Mouse (Mus musculus) A20 (cell line): Measurements from ENCODE around the gene Rfx5.
"Not testable (repeated sequence)": the region's sequence is repeated elsewhere in the genome, so short reads cannot be mapped to it uniquely, and the experiment has no call there.

Experiments
- DNase-seq: peaks from one replicate; pipeline ENCODE4 v3.0.0-alpha.2; 2011; ENCODE audit warnings: low read depth, low spot score

The Rfx5 gene

DNA sequence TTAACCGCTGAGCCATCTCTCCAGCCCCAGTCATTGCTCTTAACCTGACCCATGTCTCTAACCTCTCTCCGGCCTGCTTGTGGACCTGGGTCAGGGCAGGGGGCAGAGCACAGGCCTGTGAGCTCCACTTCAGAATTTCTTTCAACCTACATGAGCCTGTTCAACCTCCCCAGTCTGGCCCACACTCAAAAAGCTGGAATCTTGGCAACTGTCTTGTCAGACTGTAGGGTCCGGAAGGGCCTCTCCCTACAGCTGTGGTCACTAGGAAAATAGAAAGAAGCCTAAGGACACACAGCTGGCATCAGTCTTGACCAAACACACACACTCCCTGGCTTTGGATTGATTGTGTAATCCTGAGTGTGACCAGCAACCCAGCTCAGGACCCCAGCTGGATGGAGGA is 18.5 kb upstream of the Rfx5 start:
- not testable (repeated sequence) for DNase-seq

GRCm38 (mm10) chr3:94936147-94936546 is 17.7 kb upstream of the Rfx5 start:
- not testable (repeated sequence) for DNase-seq

- not testable (repeated sequence) for DNase-seq
These were observed 16.7 kb upstream of the Rfx5 start for GRCm38 (mm10) chr3:94937194-94937593.

DNA sequence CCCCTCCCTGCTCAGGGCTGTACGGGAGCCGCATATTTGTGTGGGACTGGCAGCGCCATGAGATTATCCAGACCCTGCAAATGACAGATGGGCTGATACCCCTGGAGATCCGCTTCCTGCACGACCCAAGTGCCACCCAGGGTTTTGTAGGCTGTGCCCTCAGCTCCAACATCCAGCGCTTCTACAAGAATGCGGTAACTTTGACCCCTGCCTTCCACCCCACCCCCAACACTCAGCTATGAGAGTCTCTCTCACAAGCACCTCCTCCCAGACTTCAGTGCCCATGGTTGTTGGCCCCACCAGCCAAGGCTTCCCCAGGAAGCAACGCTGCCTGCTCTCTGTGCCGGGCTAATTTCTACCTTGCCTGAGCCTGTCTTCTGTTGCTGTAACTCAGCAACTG is 13.8 kb upstream of the Rfx5 start:
- not testable (repeated sequence) for DNase-seq

- not testable (repeated sequence) for DNase-seq
These were observed 11.5 kb upstream of the Rfx5 start for GRCm38 (mm10) chr3:94942211-94942967.

DNA sequence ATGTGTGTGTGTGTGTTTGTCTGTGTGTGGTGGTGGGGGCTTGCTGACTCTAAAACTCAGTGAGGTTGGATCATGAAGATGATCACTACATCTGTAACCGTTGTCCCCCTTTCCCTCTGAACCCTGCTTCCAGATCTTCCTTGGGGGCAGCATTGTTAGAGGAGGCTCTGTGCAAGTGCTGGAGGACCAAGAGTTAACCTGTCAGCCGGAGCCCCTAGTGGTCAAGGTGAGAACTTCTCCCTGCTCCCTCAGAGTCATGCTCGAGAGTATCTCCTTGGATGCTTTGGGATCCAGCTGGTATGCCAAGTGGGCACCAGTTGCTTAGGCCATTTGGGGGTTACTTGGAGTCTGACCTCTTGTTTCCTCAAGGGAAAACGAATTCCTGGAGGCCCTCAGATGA is 10.2 kb upstream of the Rfx5 start:
- not testable (repeated sequence) for DNase-seq

GRCm38 (mm10) chr3:94948066-94948614 is 5.7 kb upstream of the Rfx5 start:
- DNase-seq = peak; percentile 57

DNA sequence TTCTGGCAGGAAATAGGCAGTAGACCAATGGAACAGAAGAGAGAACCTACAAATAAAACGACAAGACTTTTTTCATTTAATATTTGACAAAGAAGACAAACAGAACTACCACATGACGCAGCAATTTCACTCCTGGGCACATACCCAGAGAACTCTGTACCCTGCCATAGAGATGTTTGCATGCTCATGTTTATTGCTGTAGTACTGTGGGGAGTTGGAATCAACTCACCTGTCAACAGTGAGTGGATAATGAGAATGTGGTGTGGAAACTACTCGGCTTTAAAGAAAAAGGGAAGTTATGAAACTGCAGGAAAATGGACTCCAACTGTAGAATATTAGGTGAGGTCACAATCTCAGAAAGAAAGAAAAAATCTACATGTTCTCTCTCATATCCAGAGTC is 4.2 kb upstream of the Rfx5 start:
- peak; percentile 22 for DNase-seq

DNA sequence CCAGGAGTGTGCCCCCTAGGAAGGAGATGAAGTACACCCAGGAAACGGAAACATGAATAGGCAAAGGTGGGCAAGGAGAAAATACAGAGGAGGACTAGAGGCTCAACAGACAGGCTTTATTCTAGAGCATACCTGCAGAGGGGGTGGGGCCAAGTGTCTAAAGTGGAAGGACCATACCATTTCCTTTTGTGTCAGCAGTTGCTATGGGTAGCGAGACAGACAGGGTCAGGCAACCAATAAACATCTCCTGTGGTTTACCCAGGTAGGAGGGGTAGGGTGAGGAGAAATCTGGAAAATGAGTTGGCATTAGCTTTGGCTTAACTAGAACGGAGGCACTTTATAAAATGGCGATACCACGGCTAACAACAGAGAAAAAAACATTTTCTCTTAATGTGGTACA is 1.1 kb upstream of the Rfx5 start:
- DNase-seq = peak; percentile 88

- DNase-seq = no peak
These were observed 501 bp upstream of the Rfx5 start for GRCm38 (mm10) chr3:94953384-94953763.

DNA sequence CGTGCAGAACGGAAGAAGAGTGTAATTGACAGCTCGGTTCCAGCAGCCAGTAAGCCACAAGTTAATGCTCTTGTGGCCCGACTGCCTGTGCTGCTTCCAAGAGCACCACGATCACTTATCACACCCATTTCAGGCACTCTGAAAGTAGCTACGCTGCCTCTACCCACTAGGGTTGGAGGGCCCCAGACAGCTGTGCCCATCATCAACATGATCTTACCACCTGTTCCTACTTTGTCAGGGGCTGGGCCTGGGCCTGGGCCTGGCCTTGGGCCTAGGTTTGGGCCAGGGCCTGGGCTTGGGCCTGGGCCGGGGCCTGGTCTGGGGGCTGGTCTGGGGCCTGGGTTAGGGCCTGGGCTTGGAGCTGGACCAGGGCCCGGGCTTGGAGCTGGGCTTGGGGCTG is 4.4 kb downstream of the Rfx5 start:
- no peak for DNase-seq

- DNase-seq = no peak
These were observed 6.0 kb downstream of the Rfx5 start for GRCm38 (mm10) chr3:94959871-94960270.

DNA sequence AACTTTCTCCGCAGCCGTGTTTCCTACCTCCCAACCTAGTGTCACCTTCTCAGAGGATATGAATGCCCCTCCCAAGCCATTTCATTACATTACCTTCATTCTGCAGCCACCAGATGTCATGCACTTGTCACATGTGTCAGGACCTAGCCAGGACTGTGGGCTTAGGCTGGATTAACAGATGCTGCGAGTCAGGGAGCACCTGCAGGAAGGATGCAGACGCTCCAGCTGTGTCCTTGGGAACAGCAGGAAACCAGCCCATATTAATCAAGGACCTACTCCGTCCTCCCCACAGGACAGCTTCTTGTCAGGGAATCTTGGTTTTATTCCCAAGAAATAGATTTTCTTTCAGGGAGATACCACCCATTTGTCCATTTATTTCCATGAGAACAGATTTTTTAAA is 6.4 kb downstream of the Rfx5 start:
- no peak for DNase-seq

- DNase-seq = peak; percentile 65
These were observed 11.1 kb downstream of the Rfx5 start for GRCm38 (mm10) chr3:94964989-94965388.

DNA sequence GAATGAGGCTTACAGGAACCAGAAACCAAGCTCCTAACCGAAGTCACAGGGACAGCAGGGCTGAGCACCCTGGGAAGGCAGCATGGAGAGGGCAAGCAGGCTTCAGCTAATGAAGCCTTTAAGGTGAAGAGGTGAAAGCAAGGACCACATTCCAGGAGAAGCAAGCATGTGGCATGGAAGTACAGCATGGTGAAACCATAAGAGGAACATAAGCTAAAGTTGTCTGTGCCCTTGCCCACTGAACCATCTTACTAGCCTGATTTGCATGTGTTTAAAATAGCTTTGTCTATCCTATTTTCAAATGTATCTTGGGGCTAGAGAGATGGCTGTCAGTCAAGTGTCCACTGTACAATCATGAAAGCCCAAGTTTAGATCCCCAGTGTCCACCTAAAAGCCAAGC is 12.0 kb downstream of the Rfx5 start:
- DNase-seq = peak; percentile 83

GRCm38 (mm10) chr3:94972552-94972951 is 18.7 kb downstream of the Rfx5 start:
- DNase-seq = no peak

- DNase-seq = no peak
These were observed 19.7 kb downstream of the Rfx5 start for GRCm38 (mm10) chr3:94973620-94974019.

GRCm38 (mm10) chr3:94974026-94974527 is 20.2 kb downstream of the Rfx5 start:
- no peak for DNase-seq

DNA sequence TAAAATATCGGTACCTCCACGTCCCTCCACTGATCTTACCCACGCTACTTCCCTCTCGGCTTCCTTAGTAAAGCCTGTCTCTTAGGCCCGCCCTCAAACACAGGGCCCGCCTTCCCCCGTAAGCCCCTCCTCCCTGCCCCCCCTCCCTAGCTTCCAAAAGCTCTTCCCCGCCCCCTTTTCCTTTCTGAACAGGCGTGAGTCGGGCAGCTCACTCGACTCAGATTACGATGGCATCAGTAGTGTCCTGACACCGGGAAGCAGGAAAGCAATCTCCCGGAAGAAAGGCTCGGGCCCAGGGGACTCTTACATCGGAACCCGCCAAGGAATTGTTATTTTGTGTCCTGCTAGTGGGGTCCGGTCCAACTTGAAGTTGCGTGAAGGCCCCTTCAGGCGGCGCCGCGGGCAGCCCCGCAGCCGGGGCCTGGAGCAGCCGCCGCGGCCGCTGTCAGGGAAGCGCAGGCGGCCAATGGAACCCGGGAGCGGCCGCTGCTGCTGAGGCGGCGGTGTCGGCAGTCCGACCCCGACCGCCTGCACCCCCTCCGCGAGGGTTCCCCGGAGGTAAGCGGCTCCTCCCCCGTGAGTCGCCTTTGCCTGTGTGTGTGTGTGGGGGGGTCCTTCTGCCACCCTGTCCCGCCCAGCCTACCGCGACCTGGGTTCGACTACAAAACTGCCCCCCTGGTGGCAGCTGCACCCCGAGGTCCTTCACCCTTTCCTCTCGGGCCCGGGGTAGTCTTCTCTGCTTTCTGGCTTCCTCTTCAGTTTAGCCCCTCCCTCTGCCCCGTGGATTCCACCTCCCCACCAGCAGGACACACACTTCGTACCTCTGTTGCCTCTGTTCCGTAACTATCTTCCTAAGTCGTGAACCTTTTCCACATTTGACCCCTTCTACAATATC is 20.9 kb downstream of the Rfx5 start, which contains the start of gene Pi4kb:
Gene Pi4kb, plus strand, starts transcription at position 204 of the 895 bp plus-strand sequence.
- peak; percentile 97 for DNase-seq

GRCm38 (mm10) chr3:94984312-94984711 is 30.4 kb downstream of the Rfx5 start:
- DNase-seq = no peak

GRCm38 (mm10) chr3:94985513-94985912 is 31.6 kb downstream of the Rfx5 start:
- no peak for DNase-seq

DNA sequence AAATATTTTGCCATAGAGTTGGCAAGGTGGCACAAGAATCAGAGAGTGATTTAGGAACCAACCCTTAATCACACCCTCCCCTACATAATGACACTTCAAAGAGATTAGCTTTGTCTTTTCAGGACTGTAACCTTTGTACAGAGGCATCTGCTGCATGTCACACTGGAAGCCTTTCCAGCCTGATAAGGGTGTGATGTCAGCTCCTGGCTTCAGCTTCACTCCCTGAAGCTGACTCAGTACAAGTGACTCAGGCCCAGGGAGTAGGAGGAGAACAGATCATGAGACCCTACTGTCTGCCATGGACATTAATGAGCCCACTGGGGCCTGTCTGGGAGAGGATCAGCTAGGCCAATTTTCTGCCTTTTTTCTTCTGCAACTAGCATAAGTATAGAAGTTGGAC is 33.7 kb downstream of the Rfx5 start:
- no peak for DNase-seq
